Mouse (Mus musculus): Measurements from ENCODE around the gene Gm43302. TPM values are rescaled to one million over a fixed set of nuclear protein-coding genes. Genes with fewer than 3 reads are reported as not detected.
"Not testable (repeated sequence)": the region's sequence is repeated elsewhere in the genome, so short reads cannot be mapped to it uniquely, and the experiment has no call there.

Gm43302 gene
- 0.01 TPM in 1 of 2 replicates, not detected in the other for polyA plus RNA-seq (2012)

DNA sequence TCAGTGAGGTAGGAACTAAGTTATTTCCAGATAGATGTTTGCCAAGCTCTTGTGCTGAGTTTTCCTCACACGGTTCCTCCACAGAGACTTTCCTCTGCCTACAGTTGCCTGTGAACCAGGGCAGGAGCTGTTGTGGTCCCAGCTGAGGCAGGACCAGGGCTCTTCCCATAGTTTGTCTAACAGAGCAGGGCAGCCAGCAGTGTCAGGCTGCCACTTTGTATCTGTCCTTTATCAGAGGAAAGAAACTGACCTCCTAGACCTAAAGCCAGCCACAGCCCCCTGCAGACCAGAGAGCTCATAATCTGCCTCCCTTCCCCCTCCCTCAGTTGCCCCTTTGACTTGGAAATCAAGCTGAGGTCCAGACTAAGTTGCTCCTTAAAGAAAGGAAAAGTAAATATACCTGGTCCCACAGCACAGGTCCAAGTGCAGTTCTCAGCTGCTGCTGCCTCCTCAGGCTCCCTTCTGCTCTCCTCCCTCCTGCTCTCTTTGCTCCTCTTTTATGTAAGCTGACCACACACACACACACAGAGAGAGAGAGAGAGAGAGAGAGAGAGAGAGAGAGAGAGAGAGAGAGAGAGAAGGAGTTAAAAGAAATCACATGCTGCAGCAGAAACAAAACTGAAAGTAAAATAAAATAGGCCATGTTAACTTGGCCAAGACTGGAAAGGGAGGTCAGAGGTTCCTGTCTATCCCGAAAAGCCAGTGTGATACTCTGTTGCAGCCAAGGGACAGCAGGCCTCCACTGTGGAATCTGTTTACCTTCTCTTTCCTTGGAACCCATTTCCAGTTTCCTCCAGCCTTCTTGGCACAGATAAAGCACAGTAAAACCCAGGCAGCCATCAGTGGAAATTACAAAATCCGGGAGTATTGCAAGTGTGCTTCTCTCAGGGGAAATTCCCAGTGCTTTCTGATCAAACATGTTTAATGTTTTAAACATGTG is at the start of gene Gm43302, which contains the start of gene Gbp6:
Gene Gm43302 (minus strand): TSS at position 470 of the 940 bp plus-strand sequence.
Gene Gbp6 (minus strand): TSS at position 473 of the 940 bp plus-strand sequence.
- H3K4me1 ChIP-seq (ENCODE audit: control insufficient read depth); H3K4me3 ChIP-seq (replicated peaks); H3K36me3 ChIP-seq (ENCODE audit: control insufficient read depth); H3K27me3 ChIP-seq (ENCODE audit: control insufficient read depth); H3K9me3 ChIP-seq (ENCODE audit: control insufficient read depth, low read length): not testable (repeated sequence)

DNA sequence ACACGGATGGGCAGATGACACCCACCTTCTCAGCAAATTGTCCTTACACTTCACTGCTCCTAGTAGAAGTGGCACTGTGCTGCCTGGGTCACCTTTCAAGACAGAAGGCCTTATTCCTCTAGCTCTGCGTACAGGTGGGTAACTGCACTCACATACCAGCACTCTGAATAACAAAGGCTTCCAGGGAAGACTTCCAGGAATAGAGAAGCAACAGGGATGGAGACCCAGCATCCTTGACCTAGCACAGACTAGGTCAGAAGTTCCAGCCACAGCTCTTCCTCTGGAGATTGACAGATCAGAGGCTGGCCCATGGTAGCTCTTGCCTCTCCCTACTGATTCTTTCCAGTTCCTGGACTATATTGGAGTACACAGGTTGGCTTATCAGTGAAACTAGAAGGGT is 47.8 kb upstream of the Gm43302 start:
- TF ChIP-seq TAL1 (IDR thresholded peaks at IDR 0.05; ENCODE audit: low read length) (no peak), GATA1 (IDR thresholded peaks at IDR 0.05; ENCODE audit: low read length) (no peak)

GRCm38 (mm10) chr5:105322543-105322942 is 29.0 kb upstream of the Gm43302 start:
- Histone ChIP-seq H3K4me3 (replicated peaks) (no peak overlapping the region), H3K27me3 (ENCODE audit: control insufficient read depth) (no peaks in the 10 kb centered on the region), H3K36me3 (ENCODE audit: control insufficient read depth) (no peaks in the 10 kb centered on the region), H3K4me1 (ENCODE audit: control insufficient read depth) (no peaks in the 10 kb centered on the region), H3K9me3 (ENCODE audit: control insufficient read depth, low read length) (no peaks in the 10 kb centered on the region)
- no peak for TF ChIP-seq GATA1 (IDR thresholded peaks at IDR 0.05; ENCODE audit: low read length)
- TF ChIP-seq TAL1 (IDR thresholded peaks at IDR 0.05; ENCODE audit: low read length), result no peak

More for the DNA sequence above, 47.8 kb upstream of the Gm43302 start:
- H3K4me3 ChIP-seq (replicated peaks), result no peak overlapping the region
- H3K9me3 ChIP-seq (ENCODE audit: control insufficient read depth, low read length), result no peaks in the 10 kb centered on the region
- H3K4me1 ChIP-seq (ENCODE audit: control insufficient read depth), result no peaks in the 10 kb centered on the region
- H3K27me3 ChIP-seq (ENCODE audit: control insufficient read depth), result no peaks in the 10 kb centered on the region
- H3K36me3 ChIP-seq (ENCODE audit: control insufficient read depth), result no peaks in the 10 kb centered on the region

DNA sequence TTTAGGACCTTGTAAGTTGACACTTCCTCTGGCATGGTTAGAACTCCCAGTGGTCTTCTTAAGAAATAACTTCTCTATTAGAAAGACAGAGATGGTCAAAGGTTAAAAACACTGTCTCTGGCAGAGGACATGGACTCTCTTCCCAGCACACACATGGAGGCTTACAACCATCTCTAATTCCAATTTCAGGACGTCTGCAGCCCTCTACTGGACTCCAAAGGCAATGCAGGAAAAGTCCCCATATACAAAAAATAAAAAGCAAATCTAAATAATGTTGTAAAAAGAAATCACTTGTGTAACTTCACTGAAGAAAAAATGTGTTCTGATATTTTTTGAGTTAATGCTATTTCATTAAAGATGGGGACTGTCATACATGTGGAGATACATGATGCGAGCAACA is 17.4 kb upstream of the Gm43302 start:
- Histone ChIP-seq H3K27me3 (ENCODE audit: control insufficient read depth) (no peaks in the 10 kb centered on the region), H3K9me3 (ENCODE audit: control insufficient read depth, low read length) (no peaks in the 10 kb centered on the region), H3K4me1 (ENCODE audit: control insufficient read depth) (no peaks in the 10 kb centered on the region), H3K36me3 (ENCODE audit: control insufficient read depth) (no peaks in the 10 kb centered on the region), H3K4me3 (replicated peaks) (no peak overlapping the region)
- no peak for TF ChIP-seq GATA1 (IDR thresholded peaks at IDR 0.05; ENCODE audit: low read length)
- no peak for TF ChIP-seq TAL1 (IDR thresholded peaks at IDR 0.05; ENCODE audit: low read length)

DNA sequence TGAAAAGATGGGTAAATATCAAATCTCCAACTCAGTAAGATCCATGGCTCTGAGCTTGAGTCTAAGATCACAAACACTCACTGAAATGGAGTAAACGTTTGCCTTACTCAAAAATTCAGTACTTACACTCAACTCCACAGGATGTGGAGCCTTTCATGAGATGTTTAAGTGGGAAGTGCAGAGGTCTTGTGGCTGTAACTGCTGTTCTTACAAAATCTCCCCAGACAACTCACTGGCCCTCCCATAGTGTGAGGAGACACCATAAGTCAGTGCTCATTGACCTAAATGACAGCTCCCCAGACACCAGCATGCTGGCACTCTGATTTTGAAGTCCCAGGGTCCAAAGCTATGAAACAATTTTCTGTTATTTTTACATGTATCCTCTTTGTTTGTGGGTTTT is 15.7 kb upstream of the Gm43302 start:
- not testable (repeated sequence) for H3K27me3 ChIP-seq (ENCODE audit: control insufficient read depth); H3K36me3 ChIP-seq (ENCODE audit: control insufficient read depth); H3K9me3 ChIP-seq (ENCODE audit: control insufficient read depth, low read length); H3K4me3 ChIP-seq (replicated peaks); H3K4me1 ChIP-seq (ENCODE audit: control insufficient read depth)

DNA sequence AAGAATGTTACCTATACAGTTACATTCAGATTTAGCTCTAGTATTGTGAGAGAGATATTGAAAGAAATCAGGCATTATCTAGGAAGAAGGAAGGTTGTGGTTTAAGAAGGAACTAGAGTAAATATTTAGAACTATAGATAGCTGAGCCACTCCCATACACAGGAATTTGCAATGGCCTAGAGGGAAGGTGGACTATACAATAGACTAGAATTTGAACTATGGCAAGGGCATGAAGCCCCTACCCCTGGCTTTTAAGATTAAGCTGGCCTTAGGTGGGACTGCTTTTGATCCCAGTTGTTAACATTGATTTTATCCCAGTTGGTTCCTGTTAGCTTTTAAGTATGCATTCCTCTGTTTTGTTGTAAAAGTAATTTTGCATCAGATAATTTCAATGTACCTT is 13.5 kb upstream of the Gm43302 start:
- H3K9me3 ChIP-seq (ENCODE audit: control insufficient read depth, low read length); H3K4me1 ChIP-seq (ENCODE audit: control insufficient read depth): not testable (repeated sequence)

GRCm38 (mm10) chr5:105306159-105306581 is 12.7 kb upstream of the Gm43302 start:
- no peak for TF ChIP-seq GATA1 (IDR thresholded peaks at IDR 0.05; ENCODE audit: low read length)
- no peak for TF ChIP-seq TAL1 (IDR thresholded peaks at IDR 0.05; ENCODE audit: low read length)
- Histone ChIP-seq H3K4me3 (replicated peaks) (no peak overlapping the region), H3K4me1 (ENCODE audit: control insufficient read depth) (no peaks in the 10 kb centered on the region), H3K27me3 (ENCODE audit: control insufficient read depth) (no peaks in the 10 kb centered on the region), H3K36me3 (ENCODE audit: control insufficient read depth) (no peaks in the 10 kb centered on the region), H3K9me3 (ENCODE audit: control insufficient read depth, low read length) (no peaks in the 10 kb centered on the region)

More for the DNA sequence above, 13.5 kb upstream of the Gm43302 start:
- H3K36me3 ChIP-seq (ENCODE audit: control insufficient read depth); H3K4me3 ChIP-seq (replicated peaks); H3K27me3 ChIP-seq (ENCODE audit: control insufficient read depth): not testable (repeated sequence)

- H3K36me3 ChIP-seq (ENCODE audit: control insufficient read depth); H3K9me3 ChIP-seq (ENCODE audit: control insufficient read depth, low read length); H3K27me3 ChIP-seq (ENCODE audit: control insufficient read depth); H3K4me1 ChIP-seq (ENCODE audit: control insufficient read depth); H3K4me3 ChIP-seq (replicated peaks): not testable (repeated sequence)
These were observed 12.2 kb upstream of the Gm43302 start for GRCm38 (mm10) chr5:105305671-105306070.

DNA sequence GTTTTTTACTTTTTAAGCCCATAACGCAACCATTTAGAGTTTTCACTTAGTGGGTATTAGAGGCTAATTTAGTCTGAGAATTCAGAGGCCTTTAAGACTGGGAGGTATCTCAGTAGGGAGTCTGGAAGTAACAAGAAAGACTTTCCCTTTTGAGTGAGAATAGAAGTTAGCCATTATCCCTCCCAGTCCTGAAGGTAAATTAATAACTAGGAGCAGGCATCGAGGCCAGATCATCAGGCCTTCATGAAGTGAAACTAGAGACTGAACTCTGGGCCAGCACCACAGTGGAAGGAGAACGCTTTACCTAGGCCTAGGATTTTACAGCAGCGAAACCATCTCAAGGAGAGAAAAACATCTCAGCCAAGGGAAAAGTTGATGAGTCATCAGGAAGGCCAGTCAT is 8.5 kb upstream of the Gm43302 start:
- TF ChIP-seq TAL1 (IDR thresholded peaks at IDR 0.05; ENCODE audit: low read length) (no peak), GATA1 (IDR thresholded peaks at IDR 0.05; ENCODE audit: low read length) (no peak)
- Histone ChIP-seq H3K4me3 (replicated peaks) (no peak overlapping the region), H3K4me1 (ENCODE audit: control insufficient read depth) (no peaks in the 10 kb centered on the region), H3K9me3 (ENCODE audit: control insufficient read depth, low read length) (no peaks in the 10 kb centered on the region), H3K27me3 (ENCODE audit: control insufficient read depth) (no peaks in the 10 kb centered on the region), H3K36me3 (ENCODE audit: control insufficient read depth) (no peaks in the 10 kb centered on the region)

DNA sequence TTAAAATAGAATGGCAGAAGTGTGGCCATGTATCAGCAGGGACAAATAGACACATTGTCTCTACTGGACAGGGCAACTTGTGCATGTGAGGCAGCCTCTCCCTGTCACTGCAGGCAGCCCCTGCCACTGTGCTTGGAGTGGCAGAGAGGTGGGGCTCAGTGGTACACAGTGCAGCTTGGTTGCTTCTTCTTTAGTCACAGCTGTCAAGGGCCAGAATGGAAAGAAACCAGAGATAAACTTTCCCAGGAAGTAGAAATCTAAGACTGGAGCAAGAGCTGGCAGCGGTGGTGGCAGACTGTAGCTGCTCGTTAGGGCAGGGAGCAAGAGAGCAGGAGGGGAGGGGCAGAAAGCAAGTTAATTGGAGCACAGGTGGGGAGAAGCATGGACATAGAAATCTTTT is 8.0 kb upstream of the Gm43302 start:
- no peak for TF ChIP-seq GATA1 (IDR thresholded peaks at IDR 0.05; ENCODE audit: low read length)
- TF ChIP-seq TAL1 (IDR thresholded peaks at IDR 0.05; ENCODE audit: low read length), result no peak
- Histone ChIP-seq H3K4me1 (ENCODE audit: control insufficient read depth) (no peaks in the 10 kb centered on the region), H3K27me3 (ENCODE audit: control insufficient read depth) (no peaks in the 10 kb centered on the region), H3K9me3 (ENCODE audit: control insufficient read depth, low read length) (no peaks in the 10 kb centered on the region), H3K4me3 (replicated peaks) (no peak overlapping the region), H3K36me3 (ENCODE audit: control insufficient read depth) (no peaks in the 10 kb centered on the region)

Measured in erythroblast, embryonic 14.5 days (primary cell).